Mouse (Mus musculus): Measurements from ENCODE around the gene Ghr. TPM values are rescaled to one million over a fixed set of nuclear protein-coding genes. Genes with fewer than 3 reads are reported as not detected.

Ghr gene
- total RNA-seq, 2 experiments from 2014 or later = 74.9 to 77.6 TPM

GRCm38 (mm10) chr15:3563473-3563872, 19.8 kb downstream of the Ghr start:
- intact Hi-C loops (cut with DNase I; ENCODE audit: low total_unique reads) = no loop called here
- DNase-seq = no peak

GRCm38 (mm10) chr15:3558524-3558923, 24.8 kb downstream of the Ghr start:
- no peak for DNase-seq
- intact Hi-C loops (cut with DNase I; ENCODE audit: low total_unique reads) = no loop called here

- no peak for DNase-seq
Observed at GRCm38 (mm10) chr15:3544289-3544688, 39.0 kb downstream of the Ghr start.

GRCm38 (mm10) chr15:3536309-3536900, 46.9 kb downstream of the Ghr start:
- no peak for DNase-seq
- intact Hi-C loops (cut with DNase I; ENCODE audit: low total_unique reads) = no loop called here

More at GRCm38 (mm10) chr15:3544289-3544688, 39.0 kb downstream of the Ghr start:
- intact Hi-C loops (cut with DNase I; ENCODE audit: low total_unique reads) = no loop called here

- intact Hi-C loops (cut with DNase I; ENCODE audit: low total_unique reads) = no loop called here
- DNase-seq = no peak
Observed at GRCm38 (mm10) chr15:3514027-3514426, 69.3 kb downstream of the Ghr start.

GRCm38 (mm10) chr15:3512380-3512779, 70.9 kb downstream of the Ghr start:
- intact Hi-C loops (cut with DNase I; ENCODE audit: low total_unique reads) = no loop called here
- DNase-seq = no peak

GRCm38 (mm10) chr15:3511639-3512171, 71.6 kb downstream of the Ghr start:
- intact Hi-C loops (cut with DNase I; ENCODE audit: low total_unique reads) = no loop called here
- no peak for DNase-seq

GRCm38 (mm10) chr15:3509089-3509488, 74.2 kb downstream of the Ghr start:
- peak; percentile 73 for DNase-seq
- intact Hi-C loops (cut with DNase I; ENCODE audit: low total_unique reads) = no loop called here

- intact Hi-C loops (cut with DNase I; ENCODE audit: low total_unique reads) = no loop called here
Observed at GRCm38 (mm10) chr15:3507329-3507728, 76.0 kb downstream of the Ghr start.

GRCm38 (mm10) chr15:3504700-3505099, 78.6 kb downstream of the Ghr start:
- intact Hi-C loops (cut with DNase I; ENCODE audit: low total_unique reads) = no loop called here
- DNase-seq = no peak

More at GRCm38 (mm10) chr15:3507329-3507728, 76.0 kb downstream of the Ghr start:
- DNase-seq = no peak

- intact Hi-C loops (cut with DNase I; ENCODE audit: low total_unique reads) = no loop called here
- no peak for DNase-seq
Observed at GRCm38 (mm10) chr15:3501683-3502082, 81.6 kb downstream of the Ghr start.

- no peak for DNase-seq
- intact Hi-C loops (cut with DNase I; ENCODE audit: low total_unique reads) = no loop called here
Observed at GRCm38 (mm10) chr15:3499020-3499419, 84.3 kb downstream of the Ghr start.

GRCm38 (mm10) chr15:3497946-3498580, 85.2 kb downstream of the Ghr start:
- DNase-seq = no peak
- intact Hi-C loops (cut with DNase I; ENCODE audit: low total_unique reads) = no loop called here

GRCm38 (mm10) chr15:3490868-3491267, 92.4 kb downstream of the Ghr start:
- intact Hi-C loops (cut with DNase I; ENCODE audit: low total_unique reads) = no loop called here
- DNase-seq = no peak

- DNase-seq = no peak
- intact Hi-C loops (cut with DNase I; ENCODE audit: low total_unique reads) = no loop called here
Observed at GRCm38 (mm10) chr15:3490011-3490410, 93.3 kb downstream of the Ghr start.

- no peak for DNase-seq
- intact Hi-C loops (cut with DNase I; ENCODE audit: low total_unique reads) = no loop called here
Observed at GRCm38 (mm10) chr15:3489180-3489579, 94.1 kb downstream of the Ghr start.

- no peak for DNase-seq
- intact Hi-C loops (cut with DNase I; ENCODE audit: low total_unique reads) = no loop called here
Observed at GRCm38 (mm10) chr15:3488601-3489000, 94.7 kb downstream of the Ghr start.

- DNase-seq = peak; percentile 30
- intact Hi-C loops (cut with DNase I; ENCODE audit: low total_unique reads) = no loop called here
Observed at GRCm38 (mm10) chr15:3486691-3487090, 96.6 kb downstream of the Ghr start.

- intact Hi-C loops (cut with DNase I; ENCODE audit: low total_unique reads) = no loop called here
- no peak for DNase-seq
Observed at GRCm38 (mm10) chr15:3485367-3485766, 97.9 kb downstream of the Ghr start.

- intact Hi-C loops (cut with DNase I; ENCODE audit: low total_unique reads) = no loop called here
- no peak for DNase-seq
Observed at GRCm38 (mm10) chr15:3483451-3483850, 99.8 kb downstream of the Ghr start.

- peak; percentile 48 for DNase-seq
- intact Hi-C loops (cut with DNase I; ENCODE audit: low total_unique reads) = no loop called here
Observed at GRCm38 (mm10) chr15:3469230-3469629, 114.1 kb downstream of the Ghr start.
